Mouse (Mus musculus) left cerebral cortex, postnatal 10 days (tissue): Measurements from ENCODE around the gene Sox18. TPM values are rescaled to one million over a fixed set of nuclear protein-coding genes. Genes with fewer than 3 reads are reported as not detected.

Source experiments
- DNase-seq, 2 experiments: peaks; one replicate each; pipeline ENCODE4 v3.0.0; 2021 to 2022; ENCODE audit warnings: low spot score in 2 of 2, mixed read lengths in 1 of 2; ENCODE audit errors: extremely low spot score in 1 of 2
- intact Hi-C: fragments of 180-260 bp; cut with DNase I; formaldehyde crosslinking; loops from one replicate; pipeline ENCODE4 v1.15.1; 2025
- total RNA-seq, 2 experiments: library from RNA; stranded (reverse); gene quantifications; 2 replicates each; pipeline ENCODE4 v1.2.3; 2021

Gene Sox18
- total RNA-seq: 10 to 100 TPM; 13.9 to 14.7 TPM

GRCm38 (mm10) chr2:181671326-181671725, at the start of gene Sox18:
TSS of gene Sox18 (minus strand) at chr2:181671640.
- intact Hi-C loops: loop anchor here (10.0 kb wide), 1 partner anchor 277 kb away; no protein-coding TSS in a partner anchor
- DNase-seq: peak in 1 of 2 experiments; percentile 75

- DNase-seq: no peak
- intact Hi-C loops: loop anchor here (5.0 kb wide), 1 partner anchor 86 kb away; no protein-coding TSS in a partner anchor
These were observed 49.8 kb upstream of the Sox18 start for GRCm38 (mm10) chr2:181721200-181721599.

- intact Hi-C loops: loop anchor here (5.0 kb wide), 1 partner anchor 87 kb away; no protein-coding TSS in a partner anchor
- DNase-seq: no peak
These were observed 48.6 kb upstream of the Sox18 start for GRCm38 (mm10) chr2:181720061-181720460.

- intact Hi-C loops: no loop called here
- DNase-seq: no peak
These were observed 45.6 kb upstream of the Sox18 start for GRCm38 (mm10) chr2:181716991-181717390.

DNA sequence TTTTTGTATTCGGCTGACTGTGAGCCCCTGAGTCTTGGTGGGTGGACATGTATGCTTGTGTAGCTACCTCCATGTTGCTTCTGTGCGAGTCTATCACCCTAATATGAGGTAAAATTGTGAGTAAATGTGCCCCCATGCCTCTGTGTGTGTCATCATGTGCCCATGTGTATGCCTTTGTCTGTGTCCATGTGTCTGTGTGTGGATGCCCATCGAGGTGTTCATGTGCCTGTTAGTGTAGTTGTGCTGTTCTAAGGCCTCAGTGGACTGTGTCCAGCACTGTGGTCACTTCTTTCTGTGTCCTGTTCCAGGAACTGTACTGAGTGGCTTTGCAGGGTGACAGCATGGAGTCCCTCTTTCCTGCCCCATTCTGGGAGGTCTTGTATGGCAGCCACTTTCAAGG, 43.9 kb upstream of the Sox18 start:
- no peak for DNase-seq
- intact Hi-C loops: no loop called here

- intact Hi-C loops: no loop called here
- DNase-seq: peak; percentile 59 to 79
These were observed 43.5 kb upstream of the Sox18 start, which contains the start of gene Oprl1 for GRCm38 (mm10) chr2:181714903-181715326. TSS of gene Oprl1 (plus strand) at chr2:181715016.

- intact Hi-C loops: no loop called here
- peak in 1 of 2 experiments; percentile 54 for DNase-seq
These were observed 42.3 kb upstream of the Sox18 start for GRCm38 (mm10) chr2:181713749-181714148.

- no peak for DNase-seq
- intact Hi-C loops: no loop called here
These were observed 35.2 kb upstream of the Sox18 start for GRCm38 (mm10) chr2:181706668-181707067.

DNA sequence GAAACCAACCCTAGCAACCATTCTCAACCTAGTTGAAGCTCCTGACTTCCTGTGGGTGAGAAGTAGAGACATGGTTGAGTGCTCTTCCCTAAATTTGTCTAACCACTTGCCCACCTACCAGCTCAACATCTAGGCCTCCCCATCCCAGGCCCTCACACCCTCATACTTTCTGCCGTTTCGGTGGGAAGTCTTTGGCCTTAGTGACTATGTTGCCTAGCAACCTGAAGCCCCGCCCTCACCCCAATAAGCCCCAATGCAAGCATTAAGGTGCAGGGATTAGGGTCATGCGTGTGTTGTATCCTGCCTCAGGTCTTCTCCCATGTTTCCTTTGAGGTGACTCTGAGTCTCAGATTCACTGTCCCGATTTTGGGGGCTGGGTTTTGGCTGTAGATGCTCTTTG, 26.8 kb upstream of the Sox18 start, which contains the start of gene Lkaaear1:
Gene Lkaaear1 (minus strand): TSS at position 202 of the 400 bp plus-strand sequence.
- intact Hi-C loops: no loop called here
- no peak for DNase-seq

- no peak for DNase-seq
- intact Hi-C loops: no loop called here
These were observed 25.5 kb upstream of the Sox18 start for GRCm38 (mm10) chr2:181696801-181697420.

- DNase-seq: no peak
- intact Hi-C loops: no loop called here
These were observed 24.3 kb upstream of the Sox18 start for GRCm38 (mm10) chr2:181695776-181696175.

GRCm38 (mm10) chr2:181694581-181694980, 23.1 kb upstream of the Sox18 start:
- no peak for DNase-seq

DNA sequence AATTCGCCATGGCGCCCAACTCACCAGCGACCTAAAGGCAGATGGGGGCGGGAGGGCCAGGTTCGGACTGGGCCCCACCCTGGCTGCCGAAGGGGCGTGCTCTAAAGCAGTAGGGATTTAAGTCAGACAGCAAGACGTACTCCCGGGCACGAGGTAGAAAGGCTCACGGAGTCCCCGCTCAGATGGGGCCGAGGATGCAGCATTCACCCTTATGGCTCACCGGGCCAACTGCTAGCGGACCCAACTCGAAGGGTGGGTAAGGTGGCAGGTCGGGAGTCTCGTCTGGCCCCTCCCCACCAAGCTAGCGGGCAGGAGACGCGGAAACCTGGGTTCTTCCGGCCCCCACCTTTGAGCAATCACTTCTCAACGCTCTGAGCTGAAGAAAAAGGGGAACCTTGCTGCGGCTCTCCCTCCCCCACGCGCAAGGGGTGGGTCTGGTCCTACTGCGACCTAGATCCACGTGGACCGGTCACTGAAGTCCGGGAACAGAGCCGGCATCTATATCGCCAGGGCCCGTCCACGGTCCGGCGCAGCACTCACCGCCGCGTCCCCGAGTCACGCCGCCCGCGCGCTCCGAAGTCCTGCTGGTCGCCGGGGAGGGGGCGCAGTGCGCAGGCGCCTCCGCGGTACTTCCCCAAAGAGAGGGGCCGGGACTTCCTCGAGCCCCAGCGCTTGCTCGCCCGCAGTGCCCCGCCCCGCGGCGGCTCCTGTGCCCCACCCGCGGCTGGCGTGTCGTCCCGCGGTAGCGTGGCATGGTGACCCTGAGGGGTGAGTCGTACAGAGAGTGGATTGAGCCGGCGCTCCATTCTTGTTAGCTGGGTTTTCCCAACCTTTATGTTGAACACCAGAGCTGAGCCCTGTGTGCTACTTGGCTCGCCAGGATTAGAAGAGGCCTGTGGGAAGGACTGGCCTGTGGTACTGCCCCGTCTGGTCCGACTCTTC, 22.2 kb upstream of the Sox18 start, which contains the start of gene Rgs19:
Gene Rgs19 (minus strand): TSS at position 639 of the 942 bp plus-strand sequence.
- intact Hi-C loops: no loop called here
- peak; percentile 74 to 91 for DNase-seq

More at GRCm38 (mm10) chr2:181694581-181694980, 23.1 kb upstream of the Sox18 start:
- intact Hi-C loops: no loop called here

DNA sequence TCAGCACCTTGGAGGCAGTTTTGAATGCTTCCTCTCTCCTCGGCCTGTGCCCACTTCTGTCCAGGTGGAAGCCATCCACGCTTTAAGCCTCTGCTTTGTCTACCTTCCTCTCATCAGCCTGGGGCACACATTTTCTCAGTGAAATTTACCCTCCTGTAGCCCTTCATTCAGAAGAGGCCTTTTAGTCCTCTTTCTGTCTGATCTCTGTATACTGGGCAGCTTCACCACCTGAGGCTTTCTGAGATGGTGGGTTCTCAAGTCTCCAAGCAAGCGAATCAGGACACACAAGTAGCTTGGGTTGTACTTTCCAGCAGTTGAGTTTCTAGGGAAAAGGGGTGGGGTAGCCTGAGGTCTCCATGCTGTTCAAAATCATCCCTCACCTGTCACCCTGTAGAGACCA, 20.9 kb upstream of the Sox18 start:
- no peak for DNase-seq
- intact Hi-C loops: no loop called here

GRCm38 (mm10) chr2:181691571-181691970, 20.1 kb upstream of the Sox18 start:
- intact Hi-C loops: no loop called here
- no peak for DNase-seq

- no peak for DNase-seq
- intact Hi-C loops: no loop called here
These were observed 19.6 kb upstream of the Sox18 start for GRCm38 (mm10) chr2:181691083-181691482.

- intact Hi-C loops: no loop called here
- peak in 1 of 2 experiments; percentile 50 for DNase-seq
These were observed 18.2 kb upstream of the Sox18 start for GRCm38 (mm10) chr2:181689466-181690160.

- DNase-seq: peak in 1 of 2 experiments; percentile 9
- intact Hi-C loops: no loop called here
These were observed 16.1 kb upstream of the Sox18 start for GRCm38 (mm10) chr2:181687586-181687985.

DNA sequence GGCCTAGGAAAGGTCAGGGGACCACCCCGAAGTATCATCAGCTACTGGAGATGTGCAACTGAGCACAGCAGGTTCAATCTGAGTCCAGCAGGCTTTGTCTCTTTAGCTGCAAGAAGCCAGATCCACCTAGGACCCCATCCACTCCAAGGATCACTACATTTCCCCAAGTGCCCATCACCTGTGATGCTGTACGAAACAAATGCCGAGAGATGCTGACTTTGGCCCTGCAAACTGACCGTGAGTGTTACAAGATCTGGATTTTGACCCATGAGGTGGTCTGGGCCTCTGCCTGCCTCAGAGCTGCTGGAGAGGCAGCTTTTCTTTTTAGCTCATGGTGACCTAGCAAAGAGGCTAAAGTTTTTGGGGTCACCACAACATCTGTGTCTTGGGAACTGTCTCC, 14.2 kb upstream of the Sox18 start:
- peak in 1 of 2 experiments; percentile 6 for DNase-seq
- intact Hi-C loops: no loop called here
